15 mouse cellular contexts compared by ENCODE assay signal in the genomic region with DNA sequence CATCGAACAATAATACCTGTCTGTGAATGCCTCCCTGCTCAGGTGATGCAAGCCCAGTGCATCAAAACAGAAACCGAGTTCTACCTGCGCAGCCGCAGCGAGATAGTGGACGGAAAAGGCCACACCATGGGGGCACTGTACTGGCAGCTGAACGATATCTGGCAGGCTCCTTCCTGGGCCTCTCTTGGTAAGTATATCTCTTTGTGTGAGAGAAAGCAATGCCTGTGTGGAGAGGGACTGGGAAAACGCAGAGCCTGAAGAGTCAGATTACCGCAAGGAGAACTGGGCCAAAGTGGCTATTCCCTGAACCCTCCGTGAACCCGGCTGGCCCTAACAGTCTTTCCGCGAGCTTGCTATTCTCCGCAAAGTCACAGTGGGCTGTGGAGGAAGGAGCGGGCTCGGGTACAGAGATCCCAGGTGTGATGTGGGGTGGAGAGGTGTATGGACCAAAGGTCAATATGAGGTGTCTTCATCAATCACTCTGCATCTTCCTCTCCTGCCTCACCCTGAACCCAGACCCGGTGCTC.
DNase-seq lines count a peak whose midpoint lies in the region; ATAC-seq and TF ChIP-seq lines count a peak whose summit lies in the region.
"Had no signal": no experiment of that assay in that cellular context is flagged by ENCODE, and none has a peak within 500 bp of the region (broad histone marks: within the 10 kb centered on the region; RNA-seq: fewer than 3 reads in every experiment).

No protein-coding gene starts in this region.

- H3K4me3 ChIP-seq in heart, embryonic 13.5 days: no peak overlapping the region
- H3K4me3 ChIP-seq in kidney, embryonic 15.5 days (replicated peaks): no peak overlapping the region
- no peak overlapping the region; a peak in 1 of 4 replicates for H3K4me3 ChIP-seq in ES-E14 (ENCODE audit: insufficient read depth in 1 of 2, low read depth in 1 of 2, low read length in 2 of 2, poor library complexity in 1 of 2, severe bottlenecking in 1 of 2)
- no peak overlapping the region for H3K4me3 ChIP-seq in embryonic facial prominence, embryonic 14.5 days (ENCODE audit: low read depth, low read length)
- H3K4me3 ChIP-seq in midbrain, embryonic 13.5 days (replicated peaks): no peak overlapping the region
- H3K4me3 ChIP-seq: forebrain, embryonic 15.5 days; layer of hippocampus, adult 2 months had no signal

- WGBS in heart, embryonic 13.5 days: 59% methylated on average over 17 of the region's 17 CpGs
- WGBS in kidney, embryonic 15.5 days: 79% methylated on average over 17 of the region's 17 CpGs
- 78% methylated on average over 17 of the region's 17 CpGs for WGBS in embryonic facial prominence, embryonic 14.5 days
- WGBS in midbrain, embryonic 13.5 days: 94% methylated on average over 17 of the region's 17 CpGs

- H3K9ac ChIP-seq in heart, embryonic 13.5 days: 0 out of 2 replicates have a peak overlapping the region, but pooled peaks have one; percentile 24
- H3K9ac ChIP-seq in kidney, embryonic 15.5 days: no peak overlapping the region
- peak overlapping the region; percentile 48; the same call in 1 of the 2 replicates for H3K9ac ChIP-seq in ES-E14 (ENCODE audit: insufficient read depth, low read depth, low read length, poor library complexity, severe bottlenecking)
- H3K9ac ChIP-seq in embryonic facial prominence, embryonic 14.5 days (ENCODE audit: low read depth, low read length): no peak overlapping the region
- H3K9ac ChIP-seq in midbrain, embryonic 13.5 days (replicated peaks): no peak overlapping the region
- H3K9ac ChIP-seq: forebrain, embryonic 15.5 days; liver, postnatal 0 days had no signal

- peaks cover 27% of the 10 kb centered on the region for H3K36me3 ChIP-seq in heart, embryonic 13.5 days
- H3K36me3 ChIP-seq in kidney, embryonic 15.5 days: no peaks in the 10 kb centered on the region
- peaks cover 40% of the 10 kb centered on the region for H3K36me3 ChIP-seq in ES-E14 (ENCODE audit: control insufficient read depth, insufficient read depth, low read length, poor library complexity, severe bottlenecking)
- H3K36me3 ChIP-seq in embryonic facial prominence, embryonic 14.5 days (ENCODE audit: control insufficient read depth, insufficient read depth, low read length): no peaks in the 10 kb centered on the region
- no peaks in the 10 kb centered on the region for H3K36me3 ChIP-seq in midbrain, embryonic 13.5 days
- H3K36me3 ChIP-seq: forebrain, embryonic 15.5 days had no signal

- peaks cover 19% of the 10 kb centered on the region for H3K4me1 ChIP-seq in heart, embryonic 13.5 days
- 0 out of 2 replicates have a peak, but pooled peaks cover 7% of the 10 kb centered on the region for H3K4me1 ChIP-seq in kidney, embryonic 15.5 days
- H3K4me1 ChIP-seq in ES-E14 (ENCODE audit: control insufficient read depth in 2 of 2, insufficient read depth in 2 of 2, low read length in 2 of 2, poor library complexity in 1 of 2): peaks cover 6 to 11% of the 10 kb centered on the region in 2 experiments; a peak in 3 of 4 replicates
- no peaks in the 10 kb centered on the region for H3K4me1 ChIP-seq in embryonic facial prominence, embryonic 14.5 days (ENCODE audit: control insufficient read depth, insufficient read depth, low read length)
- H3K4me1 ChIP-seq in midbrain, embryonic 13.5 days (replicated peaks): no peaks in the 10 kb centered on the region
- H3K4me1 ChIP-seq: forebrain, embryonic 15.5 days had no signal

- peak overlapping the region; percentile 16; the same call in 1 of the 2 replicates for H3K4me2 ChIP-seq in heart, embryonic 13.5 days
- no peak overlapping the region for H3K4me2 ChIP-seq in kidney, embryonic 15.5 days
- no peak overlapping the region for H3K4me2 ChIP-seq in embryonic facial prominence, embryonic 14.5 days (ENCODE audit: low read depth, low read length)
- no peak overlapping the region for H3K4me2 ChIP-seq in midbrain, embryonic 13.5 days (replicated peaks)
- H3K4me2 ChIP-seq: forebrain, embryonic 15.5 days had no signal

- no peak for DNase-seq in heart, adult 18-20 months
- no peak for DNase-seq in kidney, adult 18-20 months
- no peak for DNase-seq in ES-E14 (ENCODE audit: low read depth, low spot score)
- peak; percentile 30 for DNase-seq in embryonic facial prominence, embryonic 14.5 days (ENCODE audit: low spot score)
- no peak for DNase-seq in adrenal gland, postnatal 25 days
- DNase-seq: adrenal gland, adult 2 months; cerebellum, postnatal 10 days; kidney, adult 8-10 months; liver; liver, postnatal 0 days had no signal

- H3K9me3 ChIP-seq in heart, embryonic 13.5 days: no peaks in the 10 kb centered on the region
- no peaks in the 10 kb centered on the region for H3K9me3 ChIP-seq in kidney, embryonic 15.5 days (replicated peaks)
- no peaks in the 10 kb centered on the region for H3K9me3 ChIP-seq in ES-E14 (ENCODE audit: control insufficient read depth, insufficient read depth, low read depth, low read length)
- no peaks in the 10 kb centered on the region for H3K9me3 ChIP-seq in embryonic facial prominence, embryonic 14.5 days (ENCODE audit: control insufficient read depth, low read length)
- H3K9me3 ChIP-seq in midbrain, embryonic 13.5 days: no peaks in the 10 kb centered on the region
- H3K9me3 ChIP-seq: forebrain, embryonic 15.5 days had no signal

- ATAC-seq in heart, embryonic 13.5 days (ENCODE audit: extremely low read depth, insufficient number of reproducible peaks, low FRiP score, low TSS enrichment): no peak
- peak; percentile 54; the same call in 1 of the 2 replicates for ATAC-seq in kidney, embryonic 15.5 days (replicated peaks; ENCODE audit: low FRiP score)
- ATAC-seq in embryonic facial prominence, embryonic 14.5 days (ENCODE audit: low read depth): peak; percentile 55; the same call in 1 of the 2 replicates
- no peak for ATAC-seq in midbrain, embryonic 13.5 days
- ATAC-seq: forebrain, embryonic 15.5 days; liver, postnatal 0 days had no signal

- H3K27ac ChIP-seq in heart, embryonic 13.5 days (replicated peaks): no peak overlapping the region; the same call in 1 of the 2 replicates
- H3K27ac ChIP-seq in kidney, embryonic 15.5 days: no peak overlapping the region
- H3K27ac ChIP-seq in ES-E14 (ENCODE audit: insufficient read depth, low read depth, low read length, poor library complexity, severe bottlenecking): peak overlapping the region; percentile 71; the same call in 1 of the 2 replicates
- H3K27ac ChIP-seq in embryonic facial prominence, embryonic 14.5 days (replicated peaks; ENCODE audit: low read depth, low read length): no peak overlapping the region
- H3K27ac ChIP-seq in midbrain, embryonic 13.5 days: no peak overlapping the region
- H3K27ac ChIP-seq: forebrain, embryonic 15.5 days; layer of hippocampus, adult 2 months had no signal

- in situ Hi-C loops in ES-E14 (cut with MboI; ENCODE audit: low sequenced_read_pairs in 2 of 2, unreplicated experiment in 2 of 2): no loop called here

- no peaks in the 10 kb centered on the region for H3K27me3 ChIP-seq in heart, embryonic 13.5 days (replicated peaks)
- no peaks in the 10 kb centered on the region for H3K27me3 ChIP-seq in kidney, embryonic 15.5 days
- H3K27me3 ChIP-seq in embryonic facial prominence, embryonic 14.5 days (replicated peaks; ENCODE audit: control insufficient read depth, insufficient read depth, low read length): no peaks in the 10 kb centered on the region
- no peaks in the 10 kb centered on the region for H3K27me3 ChIP-seq in midbrain, embryonic 13.5 days
- H3K27me3 ChIP-seq: forebrain, embryonic 15.5 days had no signal

TF ChIP-seq in ES-E14, 5 proteins besides CTCF, POLR2A, EP300 and RAD21:
- TF ChIP-seq CHD2 (IDR thresholded peaks at IDR 0.05; ENCODE audit: low read depth, low read length) (no peak), HCFC1 (IDR thresholded peaks at IDR 0.05; ENCODE audit: borderline replicate concordance, insufficient read depth, low read length) (no peak), ZNF384 (IDR thresholded peaks at IDR 0.05; ENCODE audit: low read depth, low read length) (no peak), MAFK (IDR thresholded peaks at IDR 0.05; ENCODE audit: insufficient read depth, low read depth, low read length) (no peak), ZC3H11A (IDR thresholded peaks at IDR 0.05; ENCODE audit: borderline replicate concordance, low read depth, low read length) (no peak)

Comparison
In these comparisons a context has a peak if more than half of its experiments do, and no peak if none do; other contexts are left out.
1. ATAC-seq: peak in kidney, embryonic 15.5 days (single experiment) and embryonic facial prominence, embryonic 14.5 days (single experiment); none in heart, embryonic 13.5 days (single experiment) and midbrain, embryonic 13.5 days (single experiment).
2. H3K9ac ChIP-seq: peak in heart, embryonic 13.5 days (single experiment) and ES-E14 (single experiment); none in kidney, embryonic 15.5 days (single experiment), embryonic facial prominence, embryonic 14.5 days (single experiment) and midbrain, embryonic 13.5 days (single experiment).